Mouse (Mus musculus) erythroblast, embryonic 14.5 days (primary cell): ENCODE measurements around the gene Pip5k1c.

Source experiments
- GATA1 ChIP-seq: IDR thresholded peaks from 2 replicates; pipeline ENCODE4 v1.6.1; 2012; ENCODE audit warnings: low read length, inconsistent platforms, mixed read lengths
- TAL1 ChIP-seq: IDR thresholded peaks from 3 replicates; pipeline ENCODE4 v1.6.1; 2012; ENCODE audit warnings: low read length, inconsistent platforms, mixed read lengths

- TF ChIP-seq GATA1: no peak
- TF ChIP-seq TAL1: no peak
These were observed 71.9 kb downstream of the Pip5k1c start for GRCm38 (mm10) chr10:81364666-81365065.
